Mouse (Mus musculus) neural tube, embryonic 10.5 days (tissue): ENCODE results near the gene C2cd2l.
"Not testable (repeated sequence)": the region's sequence is repeated elsewhere in the genome, so short reads cannot be mapped to it uniquely, and the experiment has no call there.

Source experiments
- DNase-seq: peaks from one replicate; pipeline ENCODE4 v3.0.0-alpha.2; 2017; ENCODE audit warnings: low spot score; ENCODE audit errors: extremely low spot score

C2cd2l gene

DNA sequence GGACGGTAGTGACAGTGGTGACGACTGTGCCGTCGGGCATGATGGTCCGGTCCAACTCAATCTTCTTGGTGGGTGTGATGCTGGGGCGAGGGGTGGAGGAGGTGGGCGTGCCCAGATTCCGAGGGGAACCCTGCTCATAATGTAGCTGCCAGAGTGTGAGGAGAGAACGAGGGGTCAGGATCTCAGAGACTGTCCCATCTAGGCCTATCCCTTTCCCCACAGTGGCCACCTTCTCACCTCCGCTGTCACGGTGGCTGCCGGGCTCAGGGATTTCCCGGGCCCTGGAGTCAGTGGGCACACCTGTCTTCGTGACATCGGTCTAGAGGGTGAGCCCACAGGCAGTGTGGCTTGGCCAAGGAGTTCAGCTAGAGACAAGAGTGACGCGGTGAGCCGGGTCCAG lies 5.2 kb downstream of the C2cd2l start:
- no peak for DNase-seq

- no peak for DNase-seq
Observed at GRCm38 (mm10) chr9:44314257-44314547, 5.9 kb downstream of the C2cd2l start.

GRCm38 (mm10) chr9:44313476-44314256 lies 6.4 kb downstream of the C2cd2l start:
- no peak for DNase-seq

GRCm38 (mm10) chr9:44311136-44312134 lies 8.7 kb downstream of the C2cd2l start:
- peak; percentile 30 for DNase-seq

- no peak for DNase-seq
Observed at GRCm38 (mm10) chr9:44310750-44311135, 9.3 kb downstream of the C2cd2l start.

DNA sequence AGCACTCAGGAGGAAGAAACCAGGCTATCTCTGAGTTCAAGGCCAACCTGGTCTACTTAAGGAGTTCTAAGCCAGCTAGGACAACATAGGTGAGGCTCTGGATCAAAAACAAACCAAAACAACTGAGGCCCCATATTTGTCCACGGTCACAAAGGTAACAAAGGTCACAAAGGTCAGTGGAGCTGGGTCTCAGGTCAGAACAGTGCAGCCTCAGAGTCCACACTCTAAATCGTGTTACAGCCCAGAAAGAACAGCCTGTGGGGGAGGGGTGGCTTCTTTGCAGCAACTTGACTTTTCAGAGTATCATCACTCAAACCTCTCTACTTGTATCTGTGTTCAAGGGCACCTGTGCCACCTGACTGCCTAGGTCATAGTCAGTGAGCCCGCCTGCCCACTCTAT lies 10.3 kb downstream of the C2cd2l start:
- no peak for DNase-seq

DNA sequence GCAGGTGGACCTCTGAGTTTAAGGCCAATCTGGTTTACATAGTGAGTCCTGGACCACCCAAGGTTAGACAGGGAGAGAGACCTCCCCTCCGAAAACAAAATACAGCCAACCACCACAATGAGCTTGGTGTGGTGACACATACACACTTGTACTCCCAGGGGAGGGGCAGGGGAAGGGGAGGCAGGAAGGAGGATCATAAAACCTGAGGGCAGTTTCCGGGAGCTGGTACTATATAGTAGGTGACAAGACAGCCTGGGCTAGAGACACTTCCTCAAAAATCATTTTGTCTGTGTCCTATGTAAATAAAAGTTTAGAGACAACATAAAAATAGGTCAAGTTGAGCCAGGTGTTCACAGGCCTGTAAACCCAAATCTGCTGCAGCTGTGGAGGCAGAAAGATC lies 12.8 kb downstream of the C2cd2l start:
- no peak for DNase-seq

DNA sequence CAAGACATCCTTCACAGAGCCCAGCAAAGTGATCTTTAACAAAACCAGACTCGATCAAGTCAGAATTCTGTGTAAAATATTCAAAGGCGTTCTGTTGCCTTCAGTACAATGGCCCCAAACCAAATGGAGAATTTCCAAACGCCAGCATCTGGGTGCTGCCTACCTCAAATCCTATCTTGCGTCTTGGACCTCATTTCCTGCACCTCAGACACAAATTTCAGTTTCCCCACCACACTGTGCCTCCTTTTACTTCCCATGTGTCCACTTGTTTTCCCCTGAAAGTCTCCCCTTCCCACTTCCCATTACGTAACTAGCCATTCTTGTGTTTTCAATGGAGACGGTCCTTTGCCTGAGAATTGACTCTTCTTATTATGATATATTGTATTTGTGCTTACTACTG lies 13.6 kb downstream of the C2cd2l start:
- DNase-seq = no peak

DNA sequence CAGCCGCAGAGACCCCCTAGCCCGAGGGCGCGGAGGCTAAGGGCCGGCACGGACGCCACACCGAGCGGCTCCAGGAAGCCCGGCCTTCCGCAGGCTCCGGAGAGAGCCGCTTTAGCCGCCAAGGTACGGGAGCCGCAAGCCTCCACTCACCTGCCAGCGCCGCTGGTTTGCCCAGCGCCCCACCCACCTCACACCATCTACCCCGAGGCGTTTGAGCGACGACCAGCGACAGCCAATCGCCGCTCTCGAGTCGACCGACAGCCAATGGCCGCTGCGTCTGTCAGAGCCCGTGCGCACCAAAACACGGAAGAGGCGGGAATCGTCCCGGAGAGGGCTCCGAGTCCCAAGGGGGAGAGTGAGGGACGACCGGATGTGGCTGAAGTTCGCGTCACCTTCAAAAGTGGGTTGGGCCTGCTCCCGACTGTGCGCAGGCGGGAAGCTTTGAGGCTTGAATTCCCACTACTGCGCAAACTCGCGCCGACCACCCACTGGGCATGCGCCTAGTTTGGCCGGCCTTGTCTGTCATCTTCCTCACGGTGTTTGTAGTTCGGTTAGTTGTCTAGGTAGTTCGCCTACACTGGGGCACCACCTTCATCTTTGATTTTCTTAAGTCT lies 14.5 kb downstream of the C2cd2l start, which contains the start of gene Hinfp:
Gene Hinfp (minus strand): TSS at position 206 of the 614 bp plus-strand sequence.
- peak; percentile 97 for DNase-seq

DNA sequence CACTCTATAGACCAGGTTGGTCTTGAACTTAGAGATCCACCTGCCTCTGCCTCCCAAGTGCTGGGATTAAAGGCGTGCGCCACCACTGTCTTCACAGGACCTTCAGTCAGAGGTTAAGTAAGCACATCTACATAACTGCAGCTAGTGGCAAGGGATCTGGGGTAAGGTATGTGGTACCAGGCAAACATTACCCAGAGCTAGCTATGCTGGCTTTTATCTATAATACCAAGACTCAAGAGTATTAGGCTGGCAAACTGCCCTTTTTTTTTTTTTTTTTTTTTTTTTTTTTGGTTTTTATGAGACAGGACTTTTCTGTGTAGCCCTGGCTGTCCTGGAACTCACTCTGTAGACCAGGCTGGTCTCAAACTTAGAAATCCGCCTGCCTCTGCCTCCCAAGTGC lies 20.1 kb downstream of the C2cd2l start:
- DNase-seq = not testable (repeated sequence)

DNA sequence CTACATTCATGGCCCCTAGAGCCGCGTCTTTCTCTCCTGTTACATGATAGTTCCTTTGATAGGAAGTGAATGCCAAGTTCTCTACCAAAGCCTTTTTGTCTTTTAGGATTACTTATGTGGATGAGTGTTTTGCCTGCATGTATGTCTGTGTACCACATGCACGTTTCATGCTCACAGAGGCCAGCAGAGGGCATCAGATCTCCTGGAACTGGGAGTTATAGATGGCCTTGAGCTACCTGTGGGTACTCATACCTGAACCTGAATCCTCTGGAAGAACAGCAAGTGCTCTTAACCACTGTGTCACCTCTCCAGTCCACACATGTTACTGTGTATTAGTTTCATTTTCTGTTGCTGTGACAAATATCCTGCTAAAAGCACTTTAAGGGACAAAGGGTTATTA lies 27.6 kb downstream of the C2cd2l start:
- peak; percentile 27 for DNase-seq

DNA sequence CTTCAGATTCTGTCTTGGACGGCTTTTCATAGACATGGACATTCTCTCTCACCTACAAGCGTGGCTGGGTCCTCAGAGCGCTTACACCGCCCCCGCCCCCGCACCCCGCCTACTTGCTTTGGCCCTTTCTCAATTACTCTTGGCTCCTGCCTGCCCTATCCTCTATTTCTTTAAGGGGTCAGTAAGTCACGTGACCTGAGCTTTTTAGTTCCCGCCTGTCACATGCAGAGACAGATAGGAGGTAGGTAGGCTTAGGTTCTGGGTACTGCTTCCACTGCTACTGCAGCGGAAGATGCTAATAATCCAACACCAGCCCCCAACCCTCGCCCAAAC lies 31.2 kb downstream of the C2cd2l start:
- DNase-seq = peak; percentile 22

DNA sequence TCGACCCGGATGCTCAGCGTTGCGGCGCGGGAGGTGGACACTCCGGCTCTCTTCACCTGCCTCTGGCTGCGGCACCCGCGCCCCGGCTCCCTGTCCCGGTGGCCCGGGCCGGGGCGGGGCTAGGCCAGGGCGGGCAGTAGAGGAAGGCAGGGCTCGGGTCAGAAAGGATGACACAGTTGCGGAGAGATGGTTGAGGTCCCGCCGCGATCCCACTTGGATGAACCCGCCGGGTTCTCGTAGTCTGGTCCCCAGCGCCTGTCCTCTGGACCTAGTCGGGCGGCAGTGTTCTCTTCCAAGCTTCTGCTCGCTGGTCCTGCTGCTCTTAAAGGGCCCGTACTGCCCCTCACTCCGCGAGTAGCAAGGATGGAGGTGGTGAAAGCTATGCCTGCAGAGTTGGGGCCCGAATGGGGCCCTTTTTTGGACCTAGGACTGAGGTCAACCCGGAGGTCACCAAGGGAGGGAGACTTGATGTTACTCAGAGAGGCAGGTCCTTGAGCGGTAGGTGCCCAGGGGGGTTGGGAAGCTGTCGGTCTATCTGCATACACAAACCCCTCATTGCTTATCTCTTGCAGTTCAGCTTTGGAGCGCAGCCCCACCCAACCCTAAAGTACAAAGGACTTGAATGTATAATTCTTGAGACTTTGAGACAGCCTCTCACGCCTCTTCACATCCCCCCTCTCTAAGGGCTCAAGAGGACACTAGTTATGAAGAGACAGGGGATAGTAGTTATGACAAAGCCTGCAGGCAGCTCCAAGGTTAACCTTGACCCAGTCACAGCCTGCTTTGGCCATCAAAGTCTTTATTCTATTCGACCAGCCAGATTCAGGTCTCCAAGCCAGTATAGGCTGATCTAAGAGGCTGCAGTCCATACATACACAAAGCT lies 31.8 kb downstream of the C2cd2l start, which contains the start of gene Abcg4:
Gene Abcg4 (minus strand): TSS at position 540 of the 883 bp plus-strand sequence.
- DNase-seq = peak; percentile 70

DNA sequence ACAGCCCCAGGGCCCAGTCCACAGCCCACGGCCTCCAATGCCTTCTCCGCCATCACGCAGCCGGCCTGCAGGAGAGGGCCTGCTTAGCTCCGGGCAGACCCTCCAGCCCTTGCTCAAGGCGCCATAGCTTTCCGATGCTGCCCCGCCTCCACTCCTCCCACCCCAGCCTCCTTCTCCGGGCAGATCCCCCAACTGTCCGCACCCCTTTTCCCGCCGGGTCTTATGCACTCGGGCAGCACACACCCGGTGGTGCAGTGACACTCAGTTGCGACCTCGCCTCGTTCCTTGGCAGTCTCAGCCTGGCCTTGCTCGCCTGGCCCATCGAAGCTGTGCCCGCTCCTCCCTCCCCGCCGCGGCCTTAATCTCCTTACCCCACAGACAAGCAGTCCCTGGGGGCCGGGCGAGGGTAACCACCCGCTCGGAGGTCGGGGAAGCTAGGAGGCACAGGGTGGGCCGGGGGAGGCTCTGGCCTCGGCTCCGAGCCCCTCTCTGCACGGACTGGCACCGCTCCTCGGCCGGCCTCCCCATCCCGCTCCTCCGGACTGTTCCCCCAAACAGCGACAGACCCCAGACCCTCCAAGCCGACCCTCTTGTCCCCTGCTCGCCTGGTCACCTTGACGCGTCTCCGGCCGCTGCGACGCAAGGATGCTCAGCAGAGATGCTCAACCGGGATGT lies 32.5 kb downstream of the C2cd2l start:
- DNase-seq = no peak

DNA sequence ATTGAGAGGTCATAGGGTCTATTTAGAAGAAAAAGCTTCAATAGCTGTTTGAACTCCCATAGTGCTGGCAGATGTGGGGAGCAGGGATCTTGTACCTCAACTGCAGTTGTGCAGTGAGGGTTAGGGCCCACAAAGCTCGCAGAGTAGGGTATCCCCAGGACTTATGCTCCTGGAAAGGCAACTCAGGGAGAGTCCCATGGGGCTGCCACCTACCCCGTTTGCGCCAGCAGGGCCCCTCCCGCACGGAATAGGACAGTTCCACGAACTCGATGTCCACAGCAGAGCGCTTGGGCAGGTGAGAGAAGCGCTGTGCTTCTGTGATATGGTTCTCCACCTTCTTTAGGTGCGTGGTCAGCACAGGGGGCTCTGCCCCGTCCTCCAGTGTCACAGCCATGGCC lies 33.1 kb downstream of the C2cd2l start:
- peak; percentile 18 for DNase-seq

- DNase-seq = no peak
Observed at GRCm38 (mm10) chr9:44286256-44286850, 33.7 kb downstream of the C2cd2l start.

DNA sequence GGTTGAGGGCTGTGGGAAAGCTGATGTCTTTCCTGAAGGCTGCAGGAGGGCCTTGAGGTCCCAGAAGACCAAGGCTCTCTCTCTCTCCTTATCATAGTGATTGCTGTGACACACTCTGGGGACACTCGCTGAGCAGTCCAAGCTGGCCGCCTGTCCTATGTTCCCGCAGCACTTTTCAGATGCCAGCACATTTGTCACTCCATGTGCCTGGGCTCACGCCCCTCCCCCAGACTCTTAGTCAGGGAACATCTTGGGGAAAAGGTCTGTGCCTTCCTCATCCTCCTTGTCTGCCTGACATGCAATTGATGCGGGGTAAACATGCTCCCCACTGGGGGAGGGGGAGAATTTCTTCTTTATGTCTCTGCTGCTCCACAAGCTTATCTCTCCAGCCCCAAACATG lies 36.9 kb downstream of the C2cd2l start:
- DNase-seq = no peak

DNA sequence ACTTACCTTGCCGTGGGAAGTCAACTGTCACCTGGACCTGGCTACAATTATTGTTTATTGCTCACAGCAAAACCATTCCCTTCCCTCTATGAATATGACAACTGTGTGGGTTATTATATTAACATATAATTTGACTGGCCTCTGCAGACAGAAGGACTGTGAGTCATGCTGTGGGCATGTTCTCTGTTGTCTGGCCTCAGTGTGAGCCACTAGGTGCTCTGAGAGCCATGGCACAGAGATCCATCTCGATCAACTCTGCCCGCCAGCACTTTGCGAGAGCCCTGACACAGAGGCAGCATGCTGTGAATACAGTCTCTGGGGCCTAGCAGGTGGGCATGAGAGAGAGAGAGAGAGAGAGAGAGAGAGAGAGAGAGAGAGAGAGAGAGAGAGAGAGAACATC lies 50.1 kb downstream of the C2cd2l start:
- DNase-seq = no peak

DNA sequence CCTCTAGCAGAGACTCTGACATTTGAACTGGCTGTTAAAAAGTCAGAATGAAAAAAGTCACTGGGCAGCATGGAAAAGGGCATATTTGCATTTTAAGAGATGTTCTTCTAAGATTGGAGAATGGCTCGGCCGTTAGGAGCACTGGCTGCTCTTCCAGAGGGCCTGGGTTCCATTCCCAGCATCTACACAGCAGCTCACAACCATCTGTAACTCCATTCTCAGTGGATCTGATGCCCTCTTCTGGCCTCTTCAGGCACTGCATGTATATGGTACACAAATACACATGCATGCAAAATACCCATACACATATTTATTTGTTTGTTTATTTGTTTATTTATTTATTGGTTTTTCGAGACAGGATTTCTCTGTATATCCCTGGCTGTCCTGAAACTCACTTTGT lies 51.0 kb downstream of the C2cd2l start:
- no peak for DNase-seq

GRCm38 (mm10) chr9:44268432-44268831 lies 51.7 kb downstream of the C2cd2l start, which contains the start of gene Nlrx1:
Gene Nlrx1, minus strand, starts transcription at chr9:44268599.
- no peak for DNase-seq
